Mouse (Mus musculus) heart, postnatal 4 days (tissue): ENCODE data around the gene Kng1. TPM values are rescaled to one million over a fixed set of nuclear protein-coding genes. Genes with fewer than 3 reads are reported as not detected.

ENCODE experiments used
- DNase-seq: peaks from one replicate; pipeline ENCODE4 v3.0.0; 2021
- microRNA-seq, 2 experiments: library from miRNA; unstranded; fragments of <30 nt; microRNA quantifications; one replicate each; pipeline ENCODE4 v1.2.0; 2021 to 2022
- total RNA-seq, 2 experiments: library from RNA; stranded (reverse); gene quantifications; 2 replicates each; pipeline ENCODE4 v1.2.3; 2021

Gene Kng1
- total RNA-seq, 2 experiments from 2014 or later = 0.18 to 0.45 TPM

GRCm38 (mm10) chr16:23114339-23115171 lies 56.9 kb downstream of the Kng1 start:
- no peak for DNase-seq

DNA sequence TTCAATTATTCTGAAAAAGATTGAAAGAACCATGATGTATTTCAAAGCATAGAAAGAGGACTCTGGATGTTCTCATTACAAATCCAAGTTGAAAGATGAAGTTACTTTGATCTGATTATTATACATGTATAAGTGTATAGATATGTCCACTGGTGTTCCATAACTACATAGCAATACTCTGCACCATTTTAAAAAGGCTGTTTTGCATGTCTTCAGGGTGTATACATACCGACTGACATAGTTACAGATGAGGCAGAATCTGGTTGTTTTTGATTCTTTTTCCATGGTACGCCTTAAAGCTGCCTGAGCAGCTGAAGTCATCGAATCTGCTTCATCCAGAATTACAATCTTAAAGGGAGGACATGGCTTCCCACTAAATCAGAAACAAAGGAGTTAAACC lies 57.8 kb downstream of the Kng1 start:
- no peak for DNase-seq

DNA sequence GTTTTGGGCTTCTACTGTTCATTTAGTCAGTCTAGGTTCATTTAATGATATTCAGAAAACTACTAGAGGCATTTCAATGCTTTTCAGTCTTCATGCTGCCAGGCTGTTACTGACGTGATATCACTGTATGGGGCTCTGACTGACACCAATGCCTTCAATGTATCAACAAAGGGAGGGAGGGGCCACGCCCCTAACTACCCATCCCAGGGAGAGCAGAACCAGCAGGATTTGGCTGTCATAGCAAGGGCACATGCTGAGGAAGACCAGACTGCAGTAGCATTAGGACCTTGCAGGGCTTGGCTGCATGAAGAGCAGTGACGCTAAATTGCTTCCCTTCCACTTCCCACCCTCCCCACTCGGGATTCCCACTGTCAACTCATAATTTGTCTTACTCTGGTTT lies 59.5 kb downstream of the Kng1 start:
- no peak for DNase-seq

DNA sequence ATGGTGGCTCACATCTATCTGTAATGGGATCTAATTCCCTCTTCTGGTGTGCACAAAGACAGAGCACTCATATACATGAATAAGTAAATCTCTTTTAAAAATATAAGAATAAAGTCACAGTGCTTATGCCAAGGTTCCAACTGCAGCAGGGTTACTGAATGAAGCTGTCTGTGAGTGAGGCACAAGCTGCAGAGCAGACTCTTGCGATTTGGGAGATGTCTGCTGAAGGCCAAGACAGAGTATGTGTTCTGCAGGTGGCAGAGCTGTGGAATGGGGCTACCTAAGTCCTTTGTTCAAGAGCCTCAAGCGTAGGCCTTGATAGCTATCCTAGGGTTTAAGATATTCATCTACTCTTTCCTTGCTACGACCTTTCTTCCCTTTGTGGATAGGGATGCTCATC lies 64.8 kb downstream of the Kng1 start:
- no peak for DNase-seq

GRCm38 (mm10) chr16:23123104-23123503 lies 65.4 kb downstream of the Kng1 start:
- DNase-seq = no peak

DNA sequence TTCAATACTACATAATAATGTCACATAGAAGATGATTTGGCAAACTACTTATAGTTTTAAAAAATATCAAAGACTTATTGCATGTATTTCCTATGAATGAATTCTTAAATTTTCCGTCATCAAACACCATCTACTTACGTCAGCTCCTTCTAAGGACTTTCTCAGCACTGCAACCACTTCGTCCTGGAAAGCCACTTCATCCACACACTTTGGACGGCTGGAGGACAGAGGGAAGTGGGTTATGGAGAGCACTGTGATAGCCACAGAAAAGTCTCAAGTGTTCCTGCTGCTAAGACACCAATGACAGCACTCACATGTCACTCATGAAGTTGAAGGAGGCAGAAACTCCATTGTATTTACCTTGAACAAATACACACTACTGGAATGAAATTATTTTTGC lies 66.7 kb downstream of the Kng1 start:
- no peak for DNase-seq

- DNase-seq = no peak
Measured at GRCm38 (mm10) chr16:23127311-23127672, 69.6 kb downstream of the Kng1 start.

GRCm38 (mm10) chr16:23127673-23128375 lies 70.2 kb downstream of the Kng1 start, which contains the start of gene Rfc4:
Gene Rfc4, minus strand, starts transcription at chr16:23127737.
- peak; percentile 93 for DNase-seq

- DNase-seq = no peak
Measured at GRCm38 (mm10) chr16:23130303-23130702, 72.6 kb downstream of the Kng1 start.

Small RNA genes lying within 50 kb of the gene (microRNA-seq; reads per million reads assigned to microRNA genes)
- gene Gm49346 = 0.69 to 1.0 reads per million in 2 experiments

Other genes starting within 250 kb of the Kng1 start
- not detected for gene Crygs, start 246.3 kb upstream of the Kng1 start, total RNA-seq
- 10 to 100 TPM in 1 of 2 experiments, 1 to 10 TPM in 1; 9.9 to 11.7 TPM for gene Tbccd1, start 200.2 kb upstream of the Kng1 start, total RNA-seq
- 10 to 100 TPM; 68.4 to 69.1 TPM for gene Dnajb11, start 200.0 kb upstream of the Kng1 start, total RNA-seq
- 1 to 10 TPM; 8.6 to 9.8 TPM for gene Ahsg, start 166.6 kb upstream of the Kng1 start, total RNA-seq
- not detected for gene Fetub, start 139.5 kb upstream of the Kng1 start, total RNA-seq
- gene Hrg, start 106.8 kb upstream of the Kng1 start, total RNA-seq = not detected
- gene Kng2, start 28.4 kb upstream of the Kng1 start, total RNA-seq = not detected
- gene Eif4a2, start 49.6 kb downstream of the Kng1 start, total RNA-seq = 100 to 1,000 TPM; 206 to 231 TPM
- 10 to 100 TPM; 34.9 to 37.4 TPM for gene Rfc4, start 69.9 kb downstream of the Kng1 start, total RNA-seq
- 1 to 10 TPM; 4.9 to 6.2 TPM for gene Adipoq, start 88.7 kb downstream of the Kng1 start, total RNA-seq
- gene St6gal1, start 166.9 kb downstream of the Kng1 start, total RNA-seq = 10 to 100 TPM; 19.8 to 20.3 TPM